Mouse (Mus musculus): ENCODE measurements around the gene Msrb3.

- no peak for TF ChIP-seq HCFC1 (IDR thresholded peaks at IDR 0.05; ENCODE audit: low read depth, low read length)
- TF ChIP-seq MYC (IDR thresholded peaks at IDR 0.05; ENCODE audit: low read depth, low read length) = no peak
- TF ChIP-seq USF2 (conservative IDR thresholded peaks at IDR 0.05; ENCODE audit: low read depth, low read length) = no peak
Measured at GRCm38 (mm10) chr10:120777499-120777898, 121.4 kb downstream of the Msrb3 start.
